Mouse (Mus musculus) intestine, embryonic 14.5 days (tissue): ENCODE data around the gene Gm9195. TPM values are rescaled to one million over a fixed set of nuclear protein-coding genes. Genes with fewer than 3 reads are reported as not detected.

ENCODE experiments used
- ATAC-seq: fragments of 200-750 bp; cut with Nextera tagmentation; replicated peaks from 2 replicates; pipeline ENCODE4 v1.8.0; 2017; ENCODE audit warnings: low read depth, moderate number of reproducible peaks, moderate TSS enrichment, moderate library complexity; ENCODE audit not compliant: low FRiP score, low TSS enrichment
- DNase-seq: peaks from one replicate; pipeline ENCODE4 v3.0.0-alpha.2; 2018; ENCODE audit warnings: low spot score
- H3K27ac ChIP-seq: fragments of 300-500 bp; sonication (generic); 2 replicates; pipeline ENCODE4 v1.5.1; 2014; ENCODE audit warnings: low read depth, mild to moderate bottlenecking, control low read depth
- H3K27me3 ChIP-seq: fragments of 300-500 bp; sonication (generic); replicated peaks from 2 replicates; pipeline ENCODE4 v1.6.1; 2014; ENCODE audit warnings: low read length, control low read depth; ENCODE audit not compliant: control insufficient read depth, insufficient read depth
- H3K36me3 ChIP-seq: fragments of 300-500 bp; sonication (generic); 2 replicates; pipeline ENCODE4 v1.6.1; 2014; ENCODE audit warnings: low read length, control low read depth; ENCODE audit not compliant: control insufficient read depth, insufficient read depth
- H3K4me1 ChIP-seq: fragments of 300-500 bp; sonication (generic); replicated peaks from 2 replicates; pipeline ENCODE4 v1.6.1; 2014; ENCODE audit warnings: low read length, control low read depth, mixed read lengths; ENCODE audit not compliant: control insufficient read depth, insufficient read depth
- H3K4me2 ChIP-seq: fragments of 300-500 bp; sonication (generic); 2 replicates; pipeline ENCODE4 v1.6.1; 2014; ENCODE audit warnings: low read length
- H3K4me3 ChIP-seq: fragments of 300-500 bp; sonication (generic); 2 replicates; pipeline ENCODE4 v1.5.1; 2014; ENCODE audit warnings: low read depth, low read length, control low read depth, mixed read lengths
- H3K9ac ChIP-seq: fragments of 300-500 bp; sonication (generic); 2 replicates; pipeline ENCODE4 v1.6.1; 2014; ENCODE audit warnings: mild to moderate bottlenecking, low read length
- H3K9me3 ChIP-seq: fragments of 300-500 bp; sonication (generic); 2 replicates; pipeline ENCODE4 v1.6.1; 2016; ENCODE audit warnings: low read length, control low read depth; ENCODE audit not compliant: control insufficient read depth
- WGBS: fragments of 180-500 bp; shearing (Covaris S2); extraction: QIAGEN DNeasy Blood & Tissue Kit; methylation state at CpG from one replicate; pipeline ENCODE4 v1.1.7; 2014; 5-methylcytosine and 5-hydroxymethylcytosine counted together
- polyA plus RNA-seq: library from polyadenylated mRNA; unstranded; fragments of >200 nt; fragmentation: Nextera tagmentation; extraction: Ambion mirVana; gene quantifications from 2 replicates; pipeline ENCODE4 v1.2.1, GENCODE M21; 2014

Gm9195 gene
- polyA plus RNA-seq = not detected in 2 replicates

DNA sequence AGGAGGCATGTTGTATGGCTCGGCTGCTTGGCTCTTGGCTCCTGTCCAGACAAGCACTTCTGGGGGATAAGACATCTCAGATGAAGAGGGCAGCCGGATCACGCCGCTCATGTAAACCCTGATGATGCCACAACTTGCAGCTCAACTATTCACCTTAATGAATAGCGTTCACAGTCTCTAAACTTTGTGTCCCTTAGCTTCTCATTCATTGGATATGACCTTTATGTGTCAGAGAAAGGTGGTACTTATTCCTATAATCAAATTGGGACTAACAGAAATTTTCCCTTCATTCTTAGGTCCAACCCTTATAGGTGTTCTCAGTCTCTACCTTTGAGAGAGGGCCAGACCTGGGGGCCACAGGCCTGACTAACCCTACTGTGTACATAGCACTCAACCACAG lies at the start of gene Gm9195:
Gene Gm9195, minus strand, starts transcription at position 101 of the 400 bp plus-strand sequence.
- H3K27me3 ChIP-seq = no peaks in the 10 kb centered on the region
- H3K4me2 ChIP-seq = no peak within 1 kb of the TSS
- H3K9me3 ChIP-seq = no peaks in the 10 kb centered on the region
- no peaks in the 10 kb centered on the region for H3K4me1 ChIP-seq
- no peak within 1 kb of the TSS for H3K27ac ChIP-seq
- H3K4me3 ChIP-seq = no peak within 1 kb of the TSS
- no peak within 1 kb of the TSS for H3K9ac ChIP-seq
- DNase-seq (no peak), ATAC-seq (no peak)
- WGBS = 54% methylated on average over 5 of the region's 5 CpGs
- no peaks in the 10 kb centered on the region for H3K36me3 ChIP-seq

DNA sequence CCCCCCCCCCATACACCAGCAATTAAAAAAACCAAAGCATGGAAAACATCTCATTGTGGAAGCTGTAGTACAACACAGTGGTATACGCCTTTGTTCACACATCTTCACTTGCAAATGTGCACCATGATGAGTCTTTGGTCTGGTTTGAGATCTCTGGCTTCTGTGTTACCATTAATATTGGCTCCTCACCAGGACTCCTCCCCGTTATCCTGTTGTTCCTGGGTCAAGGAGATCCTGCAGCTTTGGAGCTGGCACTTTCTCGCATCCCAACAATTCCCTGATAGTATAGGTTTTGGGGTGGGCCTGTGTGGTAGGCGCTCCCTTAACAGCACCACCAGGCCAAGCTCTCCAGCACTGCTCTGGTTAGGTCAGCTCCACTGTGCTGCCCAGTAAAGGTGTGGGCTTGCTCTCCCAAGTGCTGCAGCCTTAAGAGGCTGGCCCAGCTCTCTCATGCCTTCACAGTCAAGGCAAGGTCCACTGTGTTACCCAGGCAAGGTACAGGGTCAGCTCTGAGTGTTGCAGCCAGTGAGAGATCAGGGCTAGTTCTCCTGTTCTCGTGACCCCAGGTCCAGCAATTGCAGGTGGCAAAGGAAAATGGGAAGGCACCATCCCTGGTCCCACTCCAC lies 44.9 kb upstream of the Gm9195 start:
- DNase-seq = no peak
- Histone ChIP-seq H3K36me3 (peaks cover 28% of the 10 kb centered on the region), H3K9me3 (no peaks in the 10 kb centered on the region), H3K4me2 (no peak overlapping the region), H3K9ac (no peak overlapping the region), H3K27me3 (peaks cover 14% of the 10 kb centered on the region), H3K27ac (no peak overlapping the region), H3K4me3 (no peak overlapping the region), H3K4me1 (peaks cover 8% of the 10 kb centered on the region; the same call in 1 of the 2 replicates)
- ATAC-seq = no peak
- 80% methylated on average over 5 of the region's 5 CpGs for WGBS

DNA sequence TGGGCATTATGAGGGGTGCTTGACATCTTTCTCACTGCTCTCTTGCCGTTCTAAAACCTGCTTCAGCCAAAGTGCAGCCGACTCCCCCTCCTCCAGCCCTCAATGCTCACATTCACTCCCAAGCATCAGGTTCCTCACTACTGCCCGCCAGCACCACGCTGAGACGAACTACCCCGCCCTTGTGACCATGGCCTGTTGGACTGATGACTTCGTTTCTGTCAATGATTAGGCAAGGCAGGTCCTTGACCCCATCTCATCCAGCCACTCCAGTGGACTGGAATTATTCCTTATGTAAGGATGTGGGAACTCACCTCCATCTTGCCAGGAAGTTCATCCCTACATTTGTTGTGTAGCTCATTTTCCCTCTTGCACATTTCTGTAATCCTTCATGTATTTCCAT lies 42.2 kb upstream of the Gm9195 start:
- 76% methylated on average over 7 of the region's 7 CpGs for WGBS
- peaks cover 8% of the 10 kb centered on the region; the same call in 1 of the 2 replicates for H3K4me1 ChIP-seq
- no peak overlapping the region for H3K27ac ChIP-seq
- DNase-seq (no peak), ATAC-seq (no peak)
- H3K27me3 ChIP-seq = peaks cover 26% of the 10 kb centered on the region
- H3K36me3 ChIP-seq = peaks cover 6% of the 10 kb centered on the region; the same call in 1 of the 2 replicates
- H3K9me3 ChIP-seq = no peaks in the 10 kb centered on the region
- H3K9ac ChIP-seq = no peak overlapping the region
- no peak overlapping the region for H3K4me3 ChIP-seq
- no peak overlapping the region for H3K4me2 ChIP-seq

DNA sequence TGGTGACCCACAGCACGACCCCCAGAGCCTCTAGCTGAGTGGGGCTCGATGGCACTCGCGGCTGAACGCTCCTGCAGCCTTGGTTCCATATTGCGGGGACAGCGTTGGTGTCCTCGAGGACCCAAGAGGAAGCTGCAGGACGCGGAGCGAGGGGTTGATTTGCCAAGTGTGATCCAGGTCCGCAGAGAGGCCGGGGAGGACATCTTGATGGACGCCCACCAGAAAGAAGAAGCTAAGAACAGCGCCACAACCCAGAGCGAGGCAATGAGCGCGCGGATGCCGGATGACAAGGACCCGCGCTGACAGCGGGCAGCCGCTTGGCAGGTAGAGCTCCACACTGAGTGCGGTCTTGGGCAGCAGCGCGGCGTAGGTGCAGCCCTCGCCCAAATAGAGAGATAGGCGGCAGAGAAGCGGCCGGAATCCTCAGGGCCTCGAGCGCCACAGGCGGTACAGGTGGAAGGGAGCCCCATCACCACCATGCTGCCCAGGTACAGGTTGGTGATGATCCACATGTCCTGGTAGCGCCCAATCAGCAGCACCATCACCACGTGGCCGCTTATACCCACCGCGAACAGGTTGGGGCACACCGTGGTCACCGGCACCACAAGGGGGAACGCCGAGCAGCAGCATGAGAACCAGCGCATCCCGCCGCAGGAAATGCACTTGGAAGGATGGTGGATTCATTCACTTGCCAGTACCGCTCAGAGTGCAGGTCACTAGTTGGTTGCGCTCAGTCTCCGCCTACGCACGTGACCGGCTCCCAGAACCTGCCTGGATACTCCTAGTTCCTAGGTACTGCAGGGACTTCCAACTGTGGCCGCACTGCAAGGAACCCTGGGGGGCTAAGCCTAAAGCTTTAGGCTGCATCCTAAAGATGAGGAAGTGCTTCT lies 40.6 kb upstream of the Gm9195 start:
- H3K9me3 ChIP-seq = no peaks in the 10 kb centered on the region
- ATAC-seq (peak; percentile 86), DNase-seq (peak; percentile 71)
- H3K27me3 ChIP-seq = peaks cover 26% of the 10 kb centered on the region
- H3K9ac ChIP-seq = no peak overlapping the region
- no peak overlapping the region for H3K27ac ChIP-seq
- 3% methylated on average over 54 of the region's 54 CpGs for WGBS
- peak overlapping the region; percentile 39 for H3K4me3 ChIP-seq
- H3K4me1 ChIP-seq = peaks cover 8% of the 10 kb centered on the region; the same call in 1 of the 2 replicates
- 0 out of 2 replicates have a peak, but pooled peaks cover 3% of the 10 kb centered on the region for H3K36me3 ChIP-seq
- H3K4me2 ChIP-seq = peak overlapping the region; percentile 82

DNA sequence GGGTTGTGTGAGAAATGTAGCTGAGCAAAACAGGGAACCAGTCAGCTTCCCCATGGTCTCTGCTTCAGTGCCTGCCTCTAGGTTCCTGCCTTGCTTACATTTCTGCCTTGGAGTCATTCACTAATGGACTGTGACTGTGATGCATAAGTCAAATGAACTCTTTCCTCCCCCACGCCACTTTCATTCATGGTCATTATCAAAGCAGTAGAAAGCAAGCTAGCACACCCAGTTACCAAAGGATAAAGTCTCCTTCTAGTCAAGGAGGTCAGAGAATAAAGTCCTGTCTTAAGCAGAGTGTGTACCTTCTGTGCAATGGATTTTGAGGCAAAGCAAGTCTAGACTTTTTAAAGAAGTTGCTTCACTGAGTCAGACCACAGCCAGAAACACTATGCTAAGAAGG lies 35.5 kb upstream of the Gm9195 start:
- H3K27me3 ChIP-seq = peaks cover 18% of the 10 kb centered on the region
- no peak overlapping the region for H3K27ac ChIP-seq
- H3K4me3 ChIP-seq = no peak overlapping the region
- no peaks in the 10 kb centered on the region for H3K9me3 ChIP-seq
- ATAC-seq (no peak), DNase-seq (no peak)
- no peaks in the 10 kb centered on the region for H3K36me3 ChIP-seq
- 73% methylated on average over 1 of the region's 1 CpGs for WGBS
- H3K9ac ChIP-seq = no peak overlapping the region
- H3K4me2 ChIP-seq = no peak overlapping the region
- H3K4me1 ChIP-seq = peaks cover 4% of the 10 kb centered on the region; the same call in 1 of the 2 replicates

DNA sequence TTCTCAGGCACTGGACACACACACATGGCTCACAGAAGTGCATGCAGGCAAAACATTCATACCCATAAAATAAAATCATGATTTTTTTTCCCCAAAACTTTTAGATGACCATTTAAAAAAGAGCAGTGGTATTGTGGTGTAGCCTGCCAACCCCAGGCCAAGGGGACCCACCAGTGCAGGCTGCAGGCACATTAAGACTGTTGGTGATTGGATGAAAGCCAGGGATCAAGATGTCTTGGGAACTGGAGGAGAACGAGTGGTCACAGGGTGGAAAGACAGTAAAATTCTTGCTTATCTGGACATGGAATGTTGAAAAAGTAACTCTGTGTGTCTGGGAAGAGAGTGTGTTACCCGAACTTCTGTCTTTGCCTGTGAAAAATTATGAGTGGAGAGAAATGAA lies 27.9 kb upstream of the Gm9195 start:
- DNase-seq (no peak), ATAC-seq (no peak)
- Histone ChIP-seq H3K36me3 (no peaks in the 10 kb centered on the region), H3K9ac (no peak overlapping the region), H3K4me3 (no peak overlapping the region), H3K4me2 (no peak overlapping the region), H3K9me3 (no peaks in the 10 kb centered on the region), H3K27ac (no peak overlapping the region), H3K4me1 (no peaks in the 10 kb centered on the region), H3K27me3 (no peaks in the 10 kb centered on the region)
- 32% methylated on average over 2 of the region's 2 CpGs for WGBS

DNA sequence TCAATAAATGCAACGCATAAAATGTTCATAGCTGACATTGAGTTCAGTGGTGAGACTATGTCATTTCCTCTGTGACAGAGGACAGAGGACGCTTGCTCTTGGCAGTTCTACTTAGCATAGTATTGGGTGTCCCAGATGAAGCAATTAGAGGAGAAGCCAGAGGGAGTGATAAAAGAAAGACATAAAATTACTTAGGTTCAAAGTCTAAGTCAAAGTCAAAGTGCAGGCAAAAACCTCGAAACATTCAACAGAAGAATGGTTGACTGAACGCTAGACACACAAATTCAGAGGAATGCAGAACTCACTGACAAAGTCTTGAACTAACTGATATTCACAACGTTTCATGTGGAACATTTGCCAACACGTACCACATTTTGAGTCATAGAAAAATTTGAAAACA lies 27.1 kb upstream of the Gm9195 start:
- no peaks in the 10 kb centered on the region for H3K27me3 ChIP-seq
- H3K4me1 ChIP-seq = no peaks in the 10 kb centered on the region
- ATAC-seq (no peak), DNase-seq (no peak)
- WGBS = 85% methylated on average over 6 of the region's 6 CpGs
- H3K4me3 ChIP-seq = no peak overlapping the region
- no peak overlapping the region for H3K9ac ChIP-seq
- no peaks in the 10 kb centered on the region for H3K9me3 ChIP-seq
- H3K36me3 ChIP-seq = no peaks in the 10 kb centered on the region
- H3K27ac ChIP-seq = no peak overlapping the region
- no peak overlapping the region for H3K4me2 ChIP-seq

DNA sequence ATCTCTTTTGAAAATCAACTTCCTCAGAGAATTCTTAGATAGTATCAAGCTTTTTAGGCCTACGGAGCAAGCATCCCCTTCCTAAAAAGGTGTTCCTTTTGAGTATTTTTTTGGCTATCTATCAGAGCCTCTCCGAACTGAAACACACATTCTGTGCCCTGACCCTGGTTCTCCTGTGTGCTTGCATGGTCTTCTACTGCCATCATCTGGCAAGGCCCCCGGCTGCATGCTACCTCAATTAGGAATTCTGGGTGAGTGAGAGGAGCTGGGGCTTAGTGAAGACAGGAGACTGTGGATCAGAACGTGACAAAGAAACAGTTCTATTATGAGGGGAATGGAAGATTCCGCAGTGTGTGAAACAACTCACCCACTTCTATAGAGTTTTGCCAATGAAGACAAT lies 24.7 kb upstream of the Gm9195 start:
- Histone ChIP-seq H3K4me3 (no peak overlapping the region), H3K9me3 (no peaks in the 10 kb centered on the region), H3K27ac (no peak overlapping the region), H3K36me3 (no peaks in the 10 kb centered on the region), H3K9ac (no peak overlapping the region), H3K27me3 (no peaks in the 10 kb centered on the region), H3K4me2 (no peak overlapping the region), H3K4me1 (no peaks in the 10 kb centered on the region)
- ATAC-seq = no peak
- WGBS = 22% methylated on average over 5 of the region's 5 CpGs
- peak; percentile 77 for DNase-seq
